Mouse (Mus musculus): ENCODE data around the gene Masp2. TPM values are rescaled to one million over a fixed set of nuclear protein-coding genes. Genes with fewer than 3 reads are reported as not detected.

Masp2 gene
- polyA plus RNA-seq, 1 experiment from 2014 or later, result not detected

DNA sequence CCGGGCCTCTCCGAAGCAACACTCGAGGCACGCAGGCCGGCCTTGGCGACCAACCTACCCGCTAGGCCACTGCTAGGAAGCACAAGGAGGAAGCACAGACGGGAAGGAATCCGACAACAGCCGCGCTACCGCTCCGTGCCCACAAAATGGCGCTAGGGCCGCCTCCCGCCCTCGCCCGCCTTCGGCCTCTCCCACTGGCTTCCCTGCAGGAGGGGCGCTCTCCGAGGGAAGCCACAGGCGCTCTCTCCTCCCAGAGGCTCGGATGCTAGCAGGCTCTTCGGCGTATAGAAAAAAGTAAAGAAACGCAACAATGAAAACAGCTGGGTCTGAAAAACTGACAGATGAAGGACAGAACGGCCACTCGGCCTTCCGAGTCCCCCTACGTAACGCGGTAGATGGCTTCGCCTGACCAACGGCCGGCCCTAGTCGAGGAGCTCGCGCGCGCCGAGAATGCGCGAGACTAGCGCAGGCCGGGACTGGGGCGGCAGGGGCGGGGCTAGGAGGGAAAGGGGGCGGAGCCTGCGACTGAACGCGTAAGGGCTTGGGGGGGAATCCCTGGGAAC lies 24.4 kb downstream of the Masp2 start, which contains the start of gene Tardbp:
Gene Tardbp, minus strand, starts transcription at position 397 of the 563 bp plus-strand sequence.
- no peaks in the 10 kb centered on the region for H3K9me3 ChIP-seq (ENCODE audit: low read length)
- H3K36me3 ChIP-seq (ENCODE audit: insufficient read depth, low read length), result peaks cover 15% of the 10 kb centered on the region; the same call in 1 of the 2 replicates
- 2% methylated on average over 51 of the region's 51 CpGs for WGBS
- TF ChIP-seq EP300 (IDR thresholded peaks at IDR 0.05) (peak; percentile 50; the same call in 1 of the 2 replicates), CTCF (IDR thresholded peaks at IDR 0.05) (peak; percentile 37; the same call in 1 of the 2 replicates)
- peak within 1 kb of the TSS; percentile 67 for H3K4me2 ChIP-seq (replicated peaks; ENCODE audit: low read depth, low read length)
- H3K27me3 ChIP-seq (replicated peaks; ENCODE audit: insufficient read depth, low read length), result no peaks in the 10 kb centered on the region
- peak within 1 kb of the TSS; percentile 89 for H3K4me3 ChIP-seq (ENCODE audit: low read depth, low read length)
- peak; percentile 96 for ATAC-seq
- H3K9ac ChIP-seq (replicated peaks; ENCODE audit: low read depth), result peak within 1 kb of the TSS; percentile 100
- H3K4me1 ChIP-seq (ENCODE audit: insufficient read depth, low read depth, low read length), result peaks cover 2% of the 10 kb centered on the region; the same call in 1 of the 2 replicates
- peak; percentile 97 for DNase-seq (ENCODE audit: low spot score)
- H3K27ac ChIP-seq (ENCODE audit: low read length), result peak within 1 kb of the TSS; percentile 99

- peaks cover 2% of the 10 kb centered on the region; the same call in 1 of the 2 replicates for H3K4me1 ChIP-seq (ENCODE audit: insufficient read depth, low read depth, low read length)
- ATAC-seq (peak; percentile 0; the same call in 1 of the 2 replicates), DNase-seq (ENCODE audit: low spot score) (no peak)
- H3K36me3 ChIP-seq (ENCODE audit: insufficient read depth, low read length), result 0 out of 2 replicates have a peak, but pooled peaks cover 10% of the 10 kb centered on the region
- H3K4me2 ChIP-seq (replicated peaks; ENCODE audit: low read depth, low read length), result peak overlapping the region; percentile 67
- no peak overlapping the region for H3K9ac ChIP-seq (replicated peaks; ENCODE audit: low read depth)
- H3K27ac ChIP-seq (ENCODE audit: low read length), result no peak overlapping the region
- WGBS, result 64% methylated on average over 3 of the region's 3 CpGs
- TF ChIP-seq EP300 (IDR thresholded peaks at IDR 0.05), result no peak
- H3K9me3 ChIP-seq (ENCODE audit: low read length), result no peaks in the 10 kb centered on the region
- no peak overlapping the region for H3K4me3 ChIP-seq (ENCODE audit: low read depth, low read length)
- H3K27me3 ChIP-seq (replicated peaks; ENCODE audit: insufficient read depth, low read length), result no peaks in the 10 kb centered on the region
These were observed 24.9 kb downstream of the Masp2 start for GRCm38 (mm10) chr4:148627246-148627645.

- DNase-seq (ENCODE audit: low spot score), result peak; percentile 74
These were observed 29.8 kb downstream of the Masp2 start for GRCm38 (mm10) chr4:148632013-148632692.

GRCm38 (mm10) chr4:148633395-148634061 lies 31.2 kb downstream of the Masp2 start:
- 47% methylated on average over 2 of the region's 2 CpGs for WGBS
- H3K27ac ChIP-seq (ENCODE audit: low read length), result 0 out of 2 replicates have a peak overlapping the region, but pooled peaks have one; percentile 27
- ATAC-seq, result peak; percentile 61

More at GRCm38 (mm10) chr4:148632013-148632692, 29.8 kb downstream of the Masp2 start:
- no peaks in the 10 kb centered on the region for H3K36me3 ChIP-seq (ENCODE audit: insufficient read depth, low read length)
- no peaks in the 10 kb centered on the region for H3K27me3 ChIP-seq (replicated peaks; ENCODE audit: insufficient read depth, low read length)
- peak; percentile 77 for ATAC-seq
- H3K27ac ChIP-seq (ENCODE audit: low read length), result peak overlapping the region; percentile 74
- no peak overlapping the region for H3K4me3 ChIP-seq (ENCODE audit: low read depth, low read length)
- no peaks in the 10 kb centered on the region for H3K4me1 ChIP-seq (ENCODE audit: insufficient read depth, low read depth, low read length)
- peak; percentile 61 for TF ChIP-seq EP300 (IDR thresholded peaks at IDR 0.05)
- no peak for TF ChIP-seq CTCF (IDR thresholded peaks at IDR 0.05)
- no peak overlapping the region for H3K4me2 ChIP-seq (replicated peaks; ENCODE audit: low read depth, low read length)
- no peak overlapping the region for H3K9ac ChIP-seq (replicated peaks; ENCODE audit: low read depth)
- 49% methylated on average over 3 of the region's 3 CpGs for WGBS
- no peaks in the 10 kb centered on the region for H3K9me3 ChIP-seq (ENCODE audit: low read length)

GRCm38 (mm10) chr4:148635309-148635708 lies 33.0 kb downstream of the Masp2 start:
- TF ChIP-seq EP300 (IDR thresholded peaks at IDR 0.05), result no peak
- TF ChIP-seq CTCF (IDR thresholded peaks at IDR 0.05), result no peak
- no peaks in the 10 kb centered on the region for H3K36me3 ChIP-seq (ENCODE audit: insufficient read depth, low read length)
- DNase-seq (ENCODE audit: low spot score), result no peak
- ATAC-seq, result no peak
- H3K4me1 ChIP-seq (ENCODE audit: insufficient read depth, low read depth, low read length), result no peaks in the 10 kb centered on the region
- H3K9me3 ChIP-seq (ENCODE audit: low read length), result no peaks in the 10 kb centered on the region
- H3K27ac ChIP-seq (ENCODE audit: low read length), result no peak overlapping the region
- no peak overlapping the region for H3K4me2 ChIP-seq (replicated peaks; ENCODE audit: low read depth, low read length)
- H3K9ac ChIP-seq (replicated peaks; ENCODE audit: low read depth), result no peak overlapping the region
- H3K27me3 ChIP-seq (replicated peaks; ENCODE audit: insufficient read depth, low read length), result no peaks in the 10 kb centered on the region
- no peak overlapping the region for H3K4me3 ChIP-seq (ENCODE audit: low read depth, low read length)
- 64% methylated on average over 2 of the region's 2 CpGs for WGBS

More at GRCm38 (mm10) chr4:148633395-148634061, 31.2 kb downstream of the Masp2 start:
- Histone ChIP-seq H3K4me3 (ENCODE audit: low read depth, low read length) (no peak overlapping the region), H3K27me3 (replicated peaks; ENCODE audit: insufficient read depth, low read length) (no peaks in the 10 kb centered on the region), H3K9ac (replicated peaks; ENCODE audit: low read depth) (no peak overlapping the region), H3K4me2 (replicated peaks; ENCODE audit: low read depth, low read length) (no peak overlapping the region), H3K36me3 (ENCODE audit: insufficient read depth, low read length) (no peaks in the 10 kb centered on the region), H3K4me1 (ENCODE audit: insufficient read depth, low read depth, low read length) (no peaks in the 10 kb centered on the region), H3K9me3 (ENCODE audit: low read length) (no peaks in the 10 kb centered on the region)
- DNase-seq (ENCODE audit: low spot score), result peak; percentile 37
- no peak for TF ChIP-seq EP300 (IDR thresholded peaks at IDR 0.05)
- TF ChIP-seq CTCF (IDR thresholded peaks at IDR 0.05), result no peak

DNA sequence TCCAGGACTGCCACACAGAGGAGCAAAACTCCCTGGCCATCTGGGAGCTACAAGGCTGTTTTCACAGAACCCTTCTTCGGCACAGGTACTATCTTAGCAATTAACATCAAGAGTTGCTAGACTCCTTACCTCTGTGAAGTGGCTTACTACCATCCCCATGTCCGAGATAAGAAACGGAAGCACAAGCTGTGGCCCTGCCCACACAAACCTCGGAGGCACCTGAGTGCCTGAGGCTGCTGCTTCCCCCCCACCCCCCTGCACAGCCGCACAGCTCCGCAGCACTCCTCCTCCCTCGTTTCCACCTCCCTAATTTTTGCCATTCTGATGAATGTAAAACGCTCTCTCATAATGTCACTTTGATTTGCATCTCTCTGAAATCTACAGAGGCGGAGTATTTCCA lies 35.9 kb downstream of the Masp2 start:
- TF ChIP-seq EP300 (IDR thresholded peaks at IDR 0.05), result no peak
- no peak for TF ChIP-seq CTCF (IDR thresholded peaks at IDR 0.05)
- no peak overlapping the region for H3K4me2 ChIP-seq (replicated peaks; ENCODE audit: low read depth, low read length)
- DNase-seq (ENCODE audit: low spot score) (peak; percentile 28), ATAC-seq (peak; percentile 53; the same call in 1 of the 2 replicates)
- H3K36me3 ChIP-seq (ENCODE audit: insufficient read depth, low read length), result no peaks in the 10 kb centered on the region
- no peaks in the 10 kb centered on the region for H3K4me1 ChIP-seq (ENCODE audit: insufficient read depth, low read depth, low read length)
- no peak overlapping the region for H3K9ac ChIP-seq (replicated peaks; ENCODE audit: low read depth)
- H3K27ac ChIP-seq (ENCODE audit: low read length), result no peak overlapping the region
- no peaks in the 10 kb centered on the region for H3K9me3 ChIP-seq (ENCODE audit: low read length)
- no peak overlapping the region for H3K4me3 ChIP-seq (ENCODE audit: low read depth, low read length)
- WGBS, result 40% methylated on average over 9 of the region's 9 CpGs
- no peaks in the 10 kb centered on the region for H3K27me3 ChIP-seq (replicated peaks; ENCODE audit: insufficient read depth, low read length)
